Mouse (Mus musculus) limb, embryonic 14.5 days (tissue): ENCODE measurements around the gene Nectin4. TPM values are rescaled to one million over a fixed set of nuclear protein-coding genes. Genes with fewer than 3 reads are reported as not detected.

Experiments used
- ATAC-seq: fragments of 200-750 bp; cut with Nextera tagmentation; 2 replicates; pipeline ENCODE4 v1.8.0; 2017; ENCODE audit warnings: low read depth, moderate number of reproducible peaks, moderate TSS enrichment; ENCODE audit not compliant: low FRiP score
- DNase-seq: peaks from one replicate; pipeline ENCODE4 v3.0.0-alpha.2; 2015; ENCODE audit warnings: low spot score
- H3K27ac ChIP-seq: fragments of 300-500 bp; sonication (generic); replicated peaks from 2 replicates; pipeline ENCODE4 v1.5.1; 2014; ENCODE audit warnings: low read depth, mild to moderate bottlenecking, low read length, moderate library complexity, mixed read lengths
- H3K27me3 ChIP-seq: fragments of 300-500 bp; sonication (generic); 2 replicates; pipeline ENCODE4 v1.6.1; 2014; ENCODE audit warnings: low read length, mixed read lengths; ENCODE audit not compliant: control insufficient read depth, insufficient read depth
- H3K36me3 ChIP-seq: fragments of 300-500 bp; sonication (generic); 2 replicates; pipeline ENCODE4 v1.6.1; 2014; ENCODE audit warnings: mild to moderate bottlenecking, low read length, moderate library complexity, mixed read lengths; ENCODE audit not compliant: control insufficient read depth, insufficient read depth
- H3K4me1 ChIP-seq: fragments of 300-500 bp; sonication (generic); 2 replicates; pipeline ENCODE4 v1.6.1; 2014; ENCODE audit warnings: antibody characterized with exemption, low read length, mixed read lengths; ENCODE audit not compliant: control insufficient read depth, insufficient read depth
- H3K4me2 ChIP-seq: fragments of 300-500 bp; sonication (generic); replicated peaks from 2 replicates; pipeline ENCODE4 v1.6.1; 2014; ENCODE audit warnings: low read depth, mild to moderate bottlenecking, low read length, moderate library complexity; ENCODE audit not compliant: severe bottlenecking
- H3K4me3 ChIP-seq: fragments of 300-500 bp; sonication (generic); replicated peaks from 2 replicates; pipeline ENCODE4 v1.5.1; 2014; ENCODE audit warnings: low read length
- H3K9ac ChIP-seq: fragments of 300-500 bp; sonication (generic); 2 replicates; pipeline ENCODE4 v1.6.1; 2014; ENCODE audit warnings: mild to moderate bottlenecking, low read depth, low read length, moderate library complexity; ENCODE audit not compliant: severe bottlenecking
- H3K9me3 ChIP-seq: fragments of 300-500 bp; sonication (generic); 2 replicates; pipeline ENCODE4 v1.6.1; 2016; ENCODE audit warnings: low read length; ENCODE audit not compliant: control insufficient read depth
- POLR2A ChIP-seq: fragments of 200-500 bp; IDR thresholded peaks from 2 replicates; pipeline ENCODE4 v1.8.0; 2012; ENCODE audit warnings: inconsistent platforms, mild to moderate bottlenecking, moderate library complexity, borderline replicate concordance; ENCODE audit not compliant: insufficient read depth, insufficient read length; ENCODE audit errors: extremely low read depth
- WGBS: fragments of 180-500 bp; shearing (Covaris S2); extraction: QIAGEN DNeasy Blood & Tissue Kit; methylation state at CpG from one replicate; pipeline ENCODE4 v1.1.7; 2014; 5-methylcytosine and 5-hydroxymethylcytosine counted together
- polyA plus RNA-seq, 2 experiments: library from polyadenylated mRNA; depleted of rRNA in 1 of 2; stranded (reverse) in 1 of 2; unstranded in 1 of 2; fragments of >200 nt; fragmentation: Nextera tagmentation in 1 of 2; extraction: Ambion mirVana in 1 of 2; gene quantifications; 2 replicates each; pipeline versions ENCODE4 v1.2.1 to v1.2.3; 2012 to 2014

Nectin4 gene
- polyA plus RNA-seq, 2 experiments: 19.4 to 21.0 TPM

DNA sequence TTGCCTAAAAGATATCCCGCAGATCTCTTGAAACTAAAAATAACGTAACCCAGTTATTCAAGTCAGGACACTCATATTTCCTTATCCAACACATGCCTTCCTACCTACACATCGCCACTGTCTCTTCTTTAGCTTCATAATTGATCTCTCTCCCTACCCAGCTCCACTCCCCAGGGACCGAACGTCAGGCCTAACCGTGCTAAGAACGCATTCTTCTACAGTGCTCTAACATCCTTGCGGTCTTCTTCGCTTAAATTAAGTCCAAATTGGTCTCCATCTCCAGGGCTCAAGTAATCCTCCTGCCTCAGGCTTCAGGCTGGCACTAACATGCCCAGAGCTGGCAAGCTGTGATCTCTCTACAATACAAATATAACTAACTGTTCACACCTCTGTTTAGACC lies 41.7 kb upstream of the Nectin4 start:
- peak overlapping the region; percentile 99 for H3K27ac ChIP-seq
- H3K9me3 ChIP-seq: no peaks in the 10 kb centered on the region
- H3K4me1 ChIP-seq: peaks cover 20% of the 10 kb centered on the region
- no peaks in the 10 kb centered on the region for H3K27me3 ChIP-seq
- ATAC-seq (no peak), DNase-seq (peak; percentile 40)
- peak overlapping the region; percentile 94 for H3K4me2 ChIP-seq
- peak overlapping the region; percentile 62 for H3K4me3 ChIP-seq
- TF ChIP-seq POLR2A: no peak
- WGBS: 32% methylated on average over 9 of the region's 9 CpGs
- H3K9ac ChIP-seq: peak overlapping the region; percentile 94
- H3K36me3 ChIP-seq: no peaks in the 10 kb centered on the region

DNA sequence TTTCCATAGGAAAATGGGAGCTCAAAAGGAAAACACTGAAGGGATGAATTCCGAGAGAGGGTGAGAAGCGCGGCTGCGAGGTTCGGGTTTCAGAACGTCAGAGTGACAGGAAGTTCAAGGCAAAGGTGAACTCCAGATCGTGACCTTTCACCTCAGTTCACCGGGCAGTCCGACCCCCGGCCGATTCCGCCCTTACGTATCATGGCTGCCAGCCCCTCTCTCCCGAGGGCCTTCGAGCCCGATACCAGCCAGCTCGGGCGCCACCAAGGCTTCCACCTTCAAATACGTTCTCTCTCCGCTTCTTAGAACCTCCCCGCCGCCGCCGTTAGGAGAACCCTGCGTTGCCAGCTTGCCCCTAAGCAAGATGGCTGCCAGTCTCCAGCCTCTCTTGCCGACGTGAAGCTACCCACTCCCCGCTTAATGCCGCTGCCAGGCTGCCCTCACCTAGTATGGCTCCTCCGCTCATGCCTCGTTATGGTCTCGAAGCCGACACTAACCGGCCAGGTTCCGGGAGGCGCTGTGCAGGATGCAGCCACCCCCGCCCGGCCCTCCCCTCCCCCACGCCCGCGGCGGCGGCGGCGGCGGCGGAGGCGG lies 41.0 kb upstream of the Nectin4 start, which contains the start of gene Dedd:
Gene Dedd (plus strand): TSS at position 307 of the 594 bp plus-strand sequence.
- Histone ChIP-seq H3K36me3 (no peaks in the 10 kb centered on the region), H3K4me1 (peaks cover 20% of the 10 kb centered on the region), H3K9ac (peak within 1 kb of the TSS; percentile 94), H3K9me3 (no peaks in the 10 kb centered on the region), H3K27ac (peak within 1 kb of the TSS; percentile 99), H3K4me3 (peak within 1 kb of the TSS; percentile 62), H3K4me2 (peak within 1 kb of the TSS; percentile 94), H3K27me3 (no peaks in the 10 kb centered on the region)
- 1% methylated on average over 35 of the region's 48 CpGs for WGBS
- peak; percentile 92 for ATAC-seq
- peak; percentile 55; the same call in 1 of the 2 replicates for TF ChIP-seq POLR2A
- DNase-seq: peak; percentile 94

DNA sequence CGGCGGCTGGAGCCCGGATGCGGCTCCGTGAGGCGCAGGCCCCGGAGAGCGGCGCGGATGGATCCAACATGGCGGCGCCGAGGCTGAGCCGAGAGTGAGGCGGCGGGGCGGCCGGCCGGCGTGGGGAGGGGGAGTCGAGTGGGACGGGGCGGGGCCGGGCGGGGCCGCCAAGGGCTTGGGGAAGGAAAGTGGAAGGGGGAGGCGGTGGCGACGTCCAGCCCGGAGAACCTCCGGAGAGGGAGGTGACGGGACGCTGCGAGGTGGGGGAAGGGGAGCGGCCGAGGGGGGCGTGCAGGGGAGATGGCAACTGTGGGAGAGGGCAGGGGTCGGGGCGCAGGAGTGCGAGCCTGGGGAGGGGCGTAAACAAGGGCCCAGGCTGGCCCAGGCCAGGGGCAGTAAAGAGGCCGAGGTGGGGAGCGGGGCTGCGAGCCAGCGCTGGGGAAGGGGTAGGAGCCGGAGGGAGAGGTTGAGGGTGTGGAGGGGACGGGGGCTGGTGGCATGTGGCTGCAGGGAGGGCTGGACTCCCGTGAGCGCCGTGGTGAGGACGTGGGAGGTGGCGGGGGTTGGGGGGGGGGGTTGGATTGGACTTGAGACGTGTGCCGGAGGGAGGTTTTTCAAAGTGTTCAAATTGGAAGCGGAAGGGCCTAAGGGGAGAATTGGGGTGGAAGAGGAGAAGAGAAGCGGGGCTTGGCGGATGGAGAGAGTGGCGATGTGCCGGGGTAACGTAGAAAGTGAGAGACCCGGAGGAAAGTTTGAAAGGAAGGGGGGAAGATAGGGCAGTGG lies 40.3 kb upstream of the Nectin4 start:
- no peaks in the 10 kb centered on the region for H3K9me3 ChIP-seq
- H3K4me3 ChIP-seq: peak overlapping the region; percentile 62
- H3K4me1 ChIP-seq: peaks cover 20% of the 10 kb centered on the region
- no peaks in the 10 kb centered on the region for H3K27me3 ChIP-seq
- H3K4me2 ChIP-seq: peak overlapping the region; percentile 94
- H3K9ac ChIP-seq: peak overlapping the region; percentile 94
- TF ChIP-seq POLR2A: peak; percentile 35; the same call in 1 of the 2 replicates
- peaks cover 4% of the 10 kb centered on the region; the same call in 1 of the 2 replicates for H3K36me3 ChIP-seq
- peak; percentile 83 for DNase-seq
- peak overlapping the region; percentile 99 for H3K27ac ChIP-seq
- ATAC-seq: peak; percentile 92
- WGBS: 2% methylated on average over 45 of the region's 61 CpGs

- Histone ChIP-seq H3K36me3 (peaks cover 7% of the 10 kb centered on the region; the same call in 1 of the 2 replicates), H3K4me1 (peaks cover 20% of the 10 kb centered on the region), H3K27me3 (no peaks in the 10 kb centered on the region), H3K4me3 (peak overlapping the region; percentile 62), H3K9me3 (no peaks in the 10 kb centered on the region), H3K27ac (peak overlapping the region; percentile 99), H3K4me2 (peak overlapping the region; percentile 94), H3K9ac (peak overlapping the region; percentile 94)
- DNase-seq (peak; percentile 41), ATAC-seq (no peak; the same call in 1 of the 2 replicates)
- no peak for TF ChIP-seq POLR2A
- WGBS: 0% methylated on average over 4 of the region's 4 CpGs
These were observed 39.7 kb upstream of the Nectin4 start for GRCm38 (mm10) chr1:171330216-171330560.
